Mouse (Mus musculus): ENCODE measurements around the gene Emid1. TPM values are rescaled to one million over a fixed set of nuclear protein-coding genes. Genes with fewer than 3 reads are reported as not detected.
A peak's percentile ranks its signal among the peaks of the same experiment; 100 is the strongest.

Gene Emid1
- 46.1 and 51.0 TPM in 2 replicates for polyA plus RNA-seq (2015; fragmentation: Nextera tagmentation; extraction: Ambion mirVana)

DNA sequence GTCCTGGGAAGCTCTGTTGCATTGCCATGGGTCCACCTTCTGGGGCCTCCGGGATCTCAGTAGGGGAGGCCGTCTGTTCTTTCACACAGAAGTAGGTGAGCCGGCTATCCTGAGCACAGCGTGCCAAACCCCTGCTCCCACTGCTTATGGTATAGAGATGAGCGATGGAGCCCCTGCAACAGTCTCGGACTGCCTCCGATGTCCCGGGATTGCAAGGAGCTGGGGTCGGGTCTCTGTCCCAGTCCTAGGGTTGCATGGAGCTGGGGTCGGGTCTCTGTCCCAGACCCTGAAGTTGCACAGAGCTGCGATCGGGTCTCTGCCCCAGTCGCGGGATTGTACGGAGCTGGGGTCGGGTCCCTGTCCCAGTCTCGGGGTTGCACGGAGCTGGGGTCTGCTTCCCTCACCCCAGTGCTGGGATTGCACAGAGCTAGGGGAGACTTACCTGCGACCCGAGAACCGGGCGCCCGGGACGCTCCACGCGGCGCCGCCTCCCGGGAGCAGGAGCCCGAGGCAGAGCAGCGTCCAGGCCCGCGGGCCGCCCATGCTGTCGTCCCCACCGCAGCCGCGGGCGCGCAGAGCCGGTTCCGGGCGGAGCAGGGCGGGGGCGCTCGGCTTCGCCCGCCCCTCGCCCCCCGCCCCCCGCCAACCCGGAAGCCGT lies at the start of gene Emid1:
Gene Emid1, minus strand, starts transcription at position 578 of the 658 bp plus-strand sequence.
- DNase-seq (ENCODE audit: low spot score) = peak; percentile 75

DNA sequence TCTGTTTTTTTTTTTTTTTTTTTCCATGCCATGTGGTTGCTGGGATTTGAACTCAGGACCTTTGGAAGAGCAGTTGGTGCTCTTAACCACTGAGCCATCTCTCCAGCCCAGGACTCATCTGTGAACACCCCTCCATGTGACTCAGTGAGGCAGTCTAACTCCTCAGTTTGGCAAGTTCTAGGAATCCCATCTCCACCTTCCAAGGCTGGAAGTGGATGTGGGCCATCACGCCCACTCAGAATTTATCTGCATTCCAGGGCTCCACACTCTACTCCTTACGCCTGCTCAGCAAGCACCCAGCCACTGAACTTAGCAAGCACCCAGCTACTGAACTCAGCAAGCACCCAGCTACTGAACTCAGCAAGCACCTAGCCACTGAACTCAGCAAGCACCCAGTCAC lies 47.8 kb upstream of the Emid1 start:
- no peak for DNase-seq (ENCODE audit: low spot score)

DNA sequence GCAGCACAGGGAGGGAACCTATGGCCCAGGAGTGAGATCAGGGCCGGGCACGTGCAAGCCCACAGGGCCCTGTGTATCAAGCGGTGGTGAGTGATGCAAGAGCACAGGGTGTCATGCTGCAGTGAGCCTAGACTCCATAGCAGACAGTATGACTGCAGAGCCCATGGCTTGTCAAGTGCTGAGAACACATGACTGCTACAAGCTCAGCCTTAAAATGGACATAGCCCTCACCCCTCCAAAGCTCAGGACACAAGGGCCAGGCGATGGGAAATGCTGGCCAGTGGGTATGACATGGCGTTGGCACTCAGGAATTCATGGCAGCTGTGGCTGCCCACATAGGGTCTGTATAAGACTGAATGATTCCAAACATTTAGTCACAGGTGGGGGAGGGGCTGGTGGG lies 45.0 kb upstream of the Emid1 start:
- no peak for DNase-seq (ENCODE audit: low spot score)

DNA sequence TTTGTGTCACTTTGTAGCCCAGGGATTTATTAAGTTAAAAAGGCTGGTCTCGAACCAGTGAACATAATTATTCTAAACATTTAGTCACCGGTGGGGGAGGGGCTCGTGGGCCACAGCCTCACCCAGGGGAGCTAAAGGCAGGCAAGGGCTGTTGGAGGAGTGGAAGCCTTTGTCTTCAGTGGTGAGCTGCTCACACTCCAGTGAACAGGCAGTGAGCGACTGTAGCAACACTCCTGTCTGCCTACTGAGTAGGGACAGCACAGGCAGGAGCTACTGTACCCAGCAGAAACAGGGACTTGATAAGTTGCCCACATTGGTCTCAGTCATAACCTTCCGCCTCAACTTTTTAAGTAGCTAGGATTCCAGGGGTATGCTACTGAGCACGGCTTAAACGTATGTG lies 44.5 kb upstream of the Emid1 start:
- DNase-seq (ENCODE audit: low spot score) = no peak

DNA sequence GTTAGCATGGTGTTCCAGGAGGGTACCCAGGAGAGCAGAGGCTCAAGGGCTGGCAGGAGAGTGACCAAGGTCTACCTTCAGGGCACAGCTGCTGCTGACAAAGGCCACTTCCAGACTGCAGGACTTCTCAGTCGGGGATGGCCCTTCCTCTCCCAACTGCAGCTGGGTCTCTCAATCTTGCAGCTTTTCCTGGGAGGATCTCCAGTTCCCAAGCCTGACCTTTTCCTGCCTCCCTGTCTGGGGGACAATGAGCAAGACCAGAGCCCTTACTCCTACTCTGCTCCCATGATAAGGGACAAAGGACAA lies 41.5 kb upstream of the Emid1 start:
- DNase-seq (ENCODE audit: low spot score) = no peak

DNA sequence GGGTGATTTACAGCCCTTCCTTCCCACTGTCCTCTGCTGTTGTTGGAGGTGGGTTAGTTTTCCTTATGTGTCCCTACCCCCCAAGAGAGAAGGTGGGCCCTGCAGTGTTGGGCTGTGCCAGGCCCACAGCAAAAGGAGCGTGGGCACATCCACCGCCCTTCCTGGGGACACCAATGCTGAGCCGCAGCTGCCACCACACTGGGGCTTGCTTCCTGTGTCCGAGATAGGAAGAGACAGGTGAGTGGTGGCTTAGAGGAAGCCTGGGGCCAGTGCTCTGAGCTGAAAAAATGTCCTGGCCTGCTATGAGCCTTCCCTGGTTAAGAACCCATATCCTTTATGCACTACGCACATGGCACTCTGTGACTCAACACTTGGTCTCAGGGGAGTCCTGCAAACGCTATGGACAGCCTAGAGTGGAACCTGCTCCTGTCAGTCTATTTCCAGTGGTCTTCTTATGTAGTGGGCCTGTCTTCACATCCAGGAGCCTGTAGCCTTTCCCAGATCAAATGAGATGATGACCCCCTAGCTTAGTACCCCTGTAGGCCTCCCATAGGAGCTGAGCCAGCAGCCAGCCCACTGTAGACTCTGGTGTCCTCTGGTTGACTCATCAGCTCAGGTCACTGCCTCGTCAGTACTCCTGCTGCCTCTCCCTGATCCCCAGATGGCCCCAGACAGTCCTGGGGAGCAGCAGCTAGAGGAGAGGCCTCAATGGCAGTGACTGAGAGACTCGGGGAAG lies 41.0 kb upstream of the Emid1 start:
- no peak for DNase-seq (ENCODE audit: low spot score)

DNA sequence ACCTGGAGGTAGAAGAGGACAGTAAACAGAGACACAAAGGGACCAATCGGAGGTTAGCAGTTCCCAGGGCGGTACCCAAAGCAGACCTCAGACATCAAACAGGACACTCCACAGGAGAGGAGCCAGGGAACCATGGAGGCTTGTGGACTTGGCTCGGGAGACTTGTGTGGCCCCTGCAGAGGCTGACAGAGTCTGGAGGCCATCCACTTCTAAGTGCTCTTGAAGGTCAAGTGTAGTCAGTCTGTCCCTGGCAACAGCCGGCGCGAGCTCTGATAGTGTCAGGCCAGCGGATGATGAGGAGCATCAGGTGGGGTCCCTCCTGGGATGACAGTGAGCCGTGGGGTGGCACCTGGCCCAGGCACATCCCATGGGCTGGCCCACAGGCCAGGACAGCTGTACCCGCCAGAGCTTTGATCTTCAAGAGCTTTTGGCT lies 40.0 kb upstream of the Emid1 start:
- no peak for DNase-seq (ENCODE audit: low spot score)

DNA sequence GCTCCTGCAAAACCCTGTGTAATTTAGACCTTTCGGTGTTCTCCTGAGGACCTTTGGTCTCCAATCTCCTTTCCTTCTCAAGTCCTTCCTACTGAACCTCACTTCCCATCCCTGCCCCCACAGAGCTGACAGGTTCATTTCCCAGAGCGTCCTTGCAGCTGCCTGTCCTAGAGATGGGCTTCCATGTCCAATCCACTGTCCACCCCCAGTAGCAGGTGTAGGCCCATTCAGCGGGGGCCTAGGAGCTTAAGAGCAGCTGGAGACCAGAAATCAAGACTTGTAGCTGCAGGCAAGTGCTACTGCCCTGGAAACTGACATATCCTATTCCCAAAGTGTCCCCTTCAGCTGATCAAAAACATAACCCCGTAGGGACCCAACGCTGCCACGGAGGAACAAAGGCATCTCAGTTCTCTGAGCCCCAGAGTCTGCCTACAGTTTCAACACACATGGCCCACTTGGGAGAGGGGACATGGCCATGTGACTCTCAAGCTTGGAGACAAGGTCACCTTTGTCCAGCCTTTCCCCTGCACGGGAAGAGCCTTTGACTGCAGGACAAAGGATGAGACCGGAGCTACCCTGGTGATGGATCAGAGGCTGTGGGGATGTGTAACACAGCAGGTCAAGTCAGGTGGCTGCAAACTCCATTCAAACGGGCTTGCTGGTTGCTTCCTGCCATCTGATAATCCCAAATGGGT lies 37.3 kb upstream of the Emid1 start:
- no peak for DNase-seq (ENCODE audit: low spot score)

DNA sequence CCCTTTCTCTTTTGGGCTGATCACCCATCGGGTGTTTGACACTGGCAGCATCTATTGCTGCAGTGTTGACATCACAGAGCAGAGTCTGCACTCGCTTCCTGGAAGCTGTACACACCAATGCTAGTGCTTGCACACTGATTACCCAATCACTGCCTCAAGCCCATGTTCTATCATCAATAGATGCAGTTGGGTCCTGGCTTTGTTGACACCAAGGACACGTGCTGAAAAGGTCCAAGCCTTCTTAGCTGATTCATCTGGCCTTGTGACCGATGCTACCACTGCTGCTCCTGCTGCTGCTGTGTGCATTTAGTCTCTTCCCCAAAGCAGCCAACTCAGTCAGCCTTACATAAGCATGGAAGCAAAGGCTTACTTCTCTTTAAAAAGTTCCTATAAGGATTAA lies 36.1 kb upstream of the Emid1 start:
- no peak for DNase-seq (ENCODE audit: low spot score)

DNA sequence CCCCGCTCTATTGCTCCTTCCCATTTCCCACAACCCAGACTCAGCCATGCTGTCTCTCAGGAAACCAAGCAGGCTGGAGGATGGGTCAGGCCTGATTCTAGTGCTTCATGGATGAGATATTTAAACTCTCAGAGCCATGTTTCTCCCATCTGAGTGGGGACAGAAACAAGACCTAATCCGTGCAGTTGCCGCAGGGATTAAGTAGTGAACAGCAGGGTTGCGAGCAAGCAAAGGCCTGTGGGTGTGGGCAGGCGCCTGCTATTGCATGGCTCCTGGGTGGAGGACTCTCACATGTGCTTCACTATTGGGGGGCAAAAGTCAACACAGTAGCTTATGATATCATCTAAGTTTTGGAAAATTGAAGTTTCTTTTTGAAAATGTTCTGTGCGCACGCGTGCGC lies 32.8 kb upstream of the Emid1 start:
- DNase-seq (ENCODE audit: low spot score) = no peak

DNA sequence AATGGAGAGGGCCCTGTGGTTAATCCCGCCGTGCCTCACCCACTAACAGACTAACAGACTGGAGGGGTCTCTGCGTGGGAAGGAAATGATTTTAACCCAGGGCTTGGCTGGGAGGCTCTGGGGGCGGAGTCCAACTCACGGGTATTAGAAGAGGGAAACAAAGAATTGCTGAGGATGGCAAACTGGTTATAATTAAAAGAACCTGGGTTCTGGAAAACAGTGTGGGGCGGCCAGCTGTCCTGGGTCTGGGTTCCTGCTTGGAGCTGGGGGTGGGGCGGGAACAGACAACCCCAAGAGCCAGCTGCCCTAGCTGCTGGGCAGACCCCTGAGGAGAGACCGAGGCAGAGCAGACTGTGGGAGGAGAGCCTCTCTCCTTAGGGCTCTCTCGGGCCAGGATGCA lies 32.2 kb upstream of the Emid1 start:
- no peak for DNase-seq (ENCODE audit: low spot score)

DNA sequence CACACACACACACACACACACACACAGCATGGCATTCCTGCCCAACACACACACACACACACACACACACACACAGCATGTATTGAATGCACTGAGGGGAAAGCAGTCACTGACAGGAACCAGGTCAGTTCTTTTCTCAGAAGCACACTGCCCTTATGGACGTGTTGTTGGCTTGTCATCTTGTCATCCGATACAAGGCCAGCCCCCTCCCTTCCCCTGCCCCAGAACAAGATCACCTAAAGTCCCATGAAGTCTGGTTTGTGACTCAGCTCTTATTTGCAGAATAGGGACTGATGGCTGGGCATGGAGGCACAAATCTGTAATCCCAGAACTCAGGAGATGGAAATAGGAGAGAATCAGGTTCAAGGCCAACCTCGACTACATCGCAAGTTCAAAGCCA lies 30.8 kb upstream of the Emid1 start:
- no peak for DNase-seq (ENCODE audit: low spot score)

DNA sequence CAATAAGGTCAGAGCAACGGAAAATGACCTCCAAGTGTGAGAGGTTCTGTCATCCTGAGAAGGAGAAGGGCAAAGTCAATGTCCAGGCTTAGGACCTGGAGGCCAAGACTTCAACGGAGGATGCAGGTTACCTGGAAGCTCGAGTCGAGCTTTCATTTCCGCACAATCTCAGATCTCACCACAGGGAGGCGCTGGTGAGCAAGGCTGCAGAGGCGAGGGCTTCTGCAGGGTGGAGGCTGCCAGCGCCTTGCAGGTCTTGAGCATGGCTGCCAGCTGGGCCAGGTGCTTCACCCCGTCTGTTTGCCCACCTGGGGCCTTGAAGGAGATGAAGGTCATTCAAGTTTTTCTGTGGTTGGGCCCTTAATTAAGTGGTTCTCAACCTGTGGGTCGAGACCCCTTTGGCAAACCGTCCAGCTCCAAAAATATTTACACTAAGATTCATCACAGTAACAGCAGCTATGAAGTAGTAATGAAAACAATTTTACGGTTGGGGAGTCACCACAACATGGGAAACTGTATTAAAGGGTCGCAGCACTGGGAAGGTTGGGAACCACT lies 29.9 kb upstream of the Emid1 start:
- DNase-seq (ENCODE audit: low spot score) = peak; percentile 94

DNA sequence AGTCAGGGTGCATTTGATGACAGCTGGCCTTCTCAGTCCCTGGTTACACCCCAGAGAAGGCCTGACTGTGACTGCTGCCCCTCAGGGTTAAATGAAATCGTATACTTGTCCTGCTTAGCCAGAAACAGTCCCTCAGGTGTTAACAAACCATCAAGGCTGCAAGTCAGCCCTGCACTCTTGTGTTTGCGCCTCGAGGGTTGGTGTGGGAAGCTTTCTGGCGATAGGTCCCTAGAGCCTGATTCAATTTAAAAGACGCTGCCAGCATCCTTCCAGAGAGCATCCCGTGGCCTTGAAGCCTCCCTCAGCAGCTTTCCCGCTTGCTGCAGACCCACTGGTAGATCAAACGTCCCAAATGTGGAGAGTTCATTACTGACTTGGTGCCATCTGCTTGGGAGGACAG lies 27.3 kb upstream of the Emid1 start:
- DNase-seq (ENCODE audit: low spot score) = no peak

DNA sequence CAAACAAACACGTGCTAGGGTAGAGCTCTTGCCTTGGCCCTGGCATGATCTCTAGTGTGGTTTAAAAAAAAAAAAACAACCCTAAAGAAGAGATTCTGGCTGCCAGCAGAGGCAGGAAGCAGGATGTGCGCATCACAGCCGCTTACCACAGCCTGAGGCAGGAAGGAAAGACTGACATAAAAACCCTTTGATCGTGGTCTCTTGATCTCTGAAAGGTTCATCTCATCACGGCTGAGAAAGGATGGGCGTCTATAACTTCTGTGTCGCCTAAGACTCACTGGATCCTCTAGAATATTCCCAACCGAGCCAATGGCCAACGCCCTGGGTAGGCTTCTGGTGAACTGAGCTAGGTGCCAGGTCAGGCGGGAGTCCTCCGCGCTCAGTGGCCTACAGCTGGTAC lies 25.1 kb upstream of the Emid1 start:
- peak; percentile 95 for DNase-seq (ENCODE audit: low spot score)

DNA sequence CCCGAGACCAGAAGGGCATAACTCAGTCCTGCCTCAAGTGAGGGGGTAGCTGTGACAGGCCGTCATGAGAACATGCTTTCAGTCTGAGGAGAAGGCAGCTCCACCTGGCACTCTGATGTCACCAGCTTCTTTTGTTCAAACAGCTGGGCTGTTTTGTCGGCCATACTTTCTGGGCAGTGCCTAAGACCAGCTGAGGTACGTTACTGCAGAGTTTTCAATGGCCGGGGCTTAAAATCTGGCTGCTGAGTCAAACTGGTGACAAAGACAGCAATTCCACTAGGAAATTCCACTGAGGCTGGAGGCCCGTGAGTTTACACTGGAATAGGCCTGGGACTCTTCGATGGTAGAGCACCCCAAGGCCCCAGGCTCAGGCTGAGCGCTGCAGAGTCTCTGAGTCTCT lies 24.6 kb upstream of the Emid1 start:
- peak; percentile 90 for DNase-seq (ENCODE audit: low spot score)

DNA sequence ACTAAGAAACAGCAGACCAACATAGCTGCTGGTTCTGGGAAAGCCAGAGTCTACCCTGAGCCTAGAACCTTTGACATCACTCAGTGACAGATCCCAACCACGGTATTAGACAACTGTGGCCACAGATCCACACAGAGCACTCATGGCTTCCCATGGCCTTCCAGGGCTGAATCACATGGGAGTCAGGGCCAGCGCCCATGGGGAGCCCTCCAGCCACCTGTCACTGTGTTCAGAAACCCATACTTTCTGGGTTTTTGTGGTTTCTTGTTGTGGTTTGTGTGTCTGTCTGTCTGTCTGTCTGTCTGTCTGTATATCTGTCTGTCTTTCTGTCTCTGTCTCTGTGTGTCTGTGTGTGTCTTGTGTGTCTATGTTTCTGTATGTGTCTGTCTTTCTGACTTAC lies 23.8 kb upstream of the Emid1 start:
- no peak for DNase-seq (ENCODE audit: low spot score)

DNA sequence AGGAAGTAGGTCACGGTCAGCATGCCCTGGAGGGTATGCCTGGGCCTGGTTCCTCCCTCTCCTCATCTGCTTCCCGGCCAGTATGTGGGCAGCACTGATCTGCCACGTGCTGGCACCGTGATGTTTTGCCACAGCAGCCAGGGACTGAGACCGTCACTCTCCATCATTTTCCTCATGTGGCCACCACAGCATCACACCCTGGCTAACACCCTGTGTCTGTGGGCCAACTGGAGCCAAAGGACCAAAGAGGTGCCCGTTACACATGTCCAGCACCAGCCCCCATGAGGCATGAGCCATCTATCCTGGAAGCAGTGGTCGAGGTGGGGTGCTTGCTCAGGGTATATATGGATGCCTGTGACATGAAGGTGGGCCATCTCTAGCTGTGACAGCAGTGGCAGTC lies 23.1 kb upstream of the Emid1 start:
- no peak for DNase-seq (ENCODE audit: low spot score)

DNA sequence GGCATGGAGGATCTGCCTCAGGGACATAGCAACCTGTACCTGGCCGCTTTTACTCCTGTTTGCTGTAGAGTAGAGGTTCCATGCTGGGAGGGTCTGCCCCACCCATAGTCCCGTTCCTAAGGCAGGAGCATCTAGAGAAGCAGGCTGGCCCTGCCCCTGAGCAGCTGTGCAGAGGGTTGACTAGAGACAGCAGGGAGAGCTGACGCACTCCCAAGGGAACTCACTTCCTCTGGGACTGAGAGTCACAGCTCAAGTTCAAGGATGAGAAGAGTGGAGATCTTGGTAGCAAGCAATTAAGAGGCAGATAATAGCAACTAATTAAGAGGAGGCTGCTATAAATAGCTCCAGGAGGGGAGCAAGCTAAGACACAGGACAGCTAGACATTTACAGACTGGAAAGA lies 20.8 kb upstream of the Emid1 start:
- DNase-seq (ENCODE audit: low spot score) = no peak

DNA sequence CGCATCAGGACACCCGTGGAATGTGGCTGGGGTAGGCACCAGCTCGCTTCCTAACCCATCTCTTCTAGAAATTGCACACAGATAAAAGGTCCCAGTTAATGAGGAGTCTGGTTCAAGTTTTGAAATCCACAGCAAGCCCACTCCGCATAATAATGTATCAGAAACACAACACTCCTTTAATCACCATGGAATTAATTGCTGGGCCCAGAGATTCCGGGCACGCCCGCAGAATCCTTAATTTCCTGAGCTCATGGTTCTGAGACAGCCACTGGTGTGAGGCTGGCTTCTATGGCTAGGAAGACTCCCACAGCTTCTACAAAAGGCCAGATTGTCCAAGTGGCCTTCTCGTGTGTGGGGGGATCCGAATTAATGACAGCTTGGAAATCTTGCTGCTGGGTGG lies 15.3 kb upstream of the Emid1 start:
- DNase-seq (ENCODE audit: low spot score) = no peak

DNA sequence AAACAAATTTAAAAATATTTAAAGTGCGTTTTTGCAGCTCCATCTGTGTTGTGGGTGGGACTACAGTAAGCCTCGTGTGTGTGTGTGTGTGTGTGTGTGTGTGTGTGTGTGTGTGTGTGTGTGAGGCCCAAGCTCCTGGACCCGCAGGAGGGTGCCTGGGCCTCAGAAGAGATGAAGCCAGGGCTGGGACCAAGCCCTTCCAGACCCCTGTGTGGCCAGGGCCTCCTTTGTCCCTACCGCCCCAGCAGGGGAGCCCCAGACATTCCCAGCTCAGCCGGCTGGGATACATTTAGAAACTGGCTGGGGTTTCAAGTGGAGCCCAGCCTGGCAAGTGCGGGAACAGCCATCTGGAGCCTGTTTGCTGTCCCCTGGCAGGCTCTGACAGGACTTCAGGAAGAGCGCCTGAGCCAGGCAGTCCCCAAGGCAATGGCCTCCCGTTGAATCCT lies 13.4 kb upstream of the Emid1 start:
- DNase-seq (ENCODE audit: low spot score) = no peak

DNA sequence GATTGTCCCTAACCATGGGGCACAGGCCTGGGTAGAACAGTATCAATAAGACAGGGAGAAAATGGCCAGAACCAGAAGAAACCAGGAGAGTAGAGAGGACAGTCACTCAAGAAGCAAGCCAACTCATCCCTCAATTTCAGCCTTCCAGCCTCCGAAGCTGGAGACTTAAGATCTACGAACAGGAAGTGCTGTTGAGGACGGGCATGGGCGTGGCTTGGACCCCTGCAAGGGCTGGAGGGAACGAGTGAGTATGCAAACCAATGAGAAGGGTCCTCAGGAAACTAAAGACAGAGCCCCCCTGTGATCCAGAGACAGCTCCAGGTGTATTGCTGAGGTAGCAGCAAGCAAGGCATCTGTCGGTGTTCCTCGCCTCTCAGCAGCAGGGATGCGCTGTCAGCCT lies 12.3 kb upstream of the Emid1 start:
- peak; percentile 45 for DNase-seq (ENCODE audit: low spot score)

Measured in thymus, postnatal 0 days (tissue).